Mouse (Mus musculus) thymus, adult 2 months (tissue): Measurements from ENCODE around the gene Ccdc33.

Source experiments
- CTCF ChIP-seq: fragments of 200-500 bp; IDR thresholded peaks from 2 replicates; pipeline ENCODE4 v1.5.1; 2012; ENCODE audit warnings: mild to moderate bottlenecking, control low read depth, low read length, moderate library complexity, borderline replicate concordance; ENCODE audit not compliant: control insufficient read depth, poor library complexity, insufficient read depth; ENCODE audit errors: extremely low read depth
- POLR2A ChIP-seq: fragments of 200-500 bp; IDR thresholded peaks from 2 replicates; pipeline ENCODE4 v1.6.1; 2012; ENCODE audit warnings: mild to moderate bottlenecking, low read length, control low read depth, moderate library complexity; ENCODE audit not compliant: control insufficient read depth, poor library complexity, insufficient read depth; ENCODE audit errors: extremely low read depth

- no peak for TF ChIP-seq CTCF
- TF ChIP-seq POLR2A: no peak
Observed at GRCm38 (mm10) chr9:58028841-58029240, 89.8 kb downstream of the Ccdc33 start.
